Mouse (Mus musculus) brain, embryonic 18.5 days (tissue): ENCODE data around the gene Pitpnb.

ENCODE experiments used
- DNase-seq: peaks from one replicate; pipeline ENCODE4 v3.0.0-alpha.2; 2012; ENCODE audit warnings: low read depth, low spot score

Gene Pitpnb

DNA sequence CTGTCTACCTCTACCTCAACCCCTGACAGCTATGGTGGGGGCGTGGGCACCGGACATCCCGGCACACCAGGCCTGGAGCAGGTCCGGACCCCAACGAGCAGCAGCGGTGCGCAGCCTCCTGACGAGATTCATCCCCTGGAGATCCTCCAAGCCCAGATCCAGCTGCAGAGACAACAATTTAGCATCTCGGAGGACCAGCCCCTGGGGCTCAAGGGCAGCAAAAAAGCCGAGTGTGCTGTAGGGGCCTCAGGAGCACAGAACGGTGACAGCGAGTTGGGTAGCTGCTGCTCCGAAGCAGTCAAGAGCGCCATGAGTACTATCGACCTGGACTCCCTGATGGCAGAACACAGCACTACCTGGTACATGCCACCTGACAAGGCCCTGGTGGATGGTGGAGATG, 90.9 kb downstream of the Pitpnb start:
- DNase-seq: no peak

DNA sequence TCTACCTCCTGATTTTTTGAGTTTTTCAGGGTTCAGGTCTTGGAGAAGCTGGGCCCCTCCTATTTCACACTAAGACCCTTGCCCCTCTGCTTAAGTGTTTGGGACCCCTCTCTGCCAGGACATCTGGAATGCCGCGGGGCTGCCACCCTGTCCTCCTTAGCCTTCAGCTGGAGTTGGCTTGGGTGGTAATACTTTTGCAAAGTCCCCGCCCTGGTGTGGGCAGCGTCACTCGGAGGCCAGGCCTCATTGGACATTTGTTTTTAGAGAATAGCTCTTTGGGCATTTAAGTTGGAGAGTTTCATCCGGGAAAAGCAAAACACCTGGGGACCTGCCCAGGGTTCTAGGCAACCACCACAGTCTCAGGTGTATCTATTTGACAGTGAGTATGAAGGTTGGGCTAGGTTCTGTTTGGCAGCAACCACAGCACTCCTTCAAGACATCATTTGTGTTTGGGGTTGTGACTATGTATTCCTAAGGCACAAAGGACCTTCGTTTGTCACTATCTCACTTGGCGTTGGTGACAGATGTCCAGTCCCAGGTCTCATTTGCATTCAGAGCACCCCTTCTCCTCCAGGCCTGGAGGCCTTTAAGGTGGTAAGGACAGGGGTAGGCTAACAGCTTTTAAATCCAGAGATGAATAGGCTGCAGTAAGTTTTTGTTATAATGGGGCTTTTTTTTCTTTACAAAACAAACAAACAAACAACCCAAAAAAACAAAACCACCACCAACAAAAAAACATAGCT, 91.7 kb downstream of the Pitpnb start:
- DNase-seq: no peak

DNA sequence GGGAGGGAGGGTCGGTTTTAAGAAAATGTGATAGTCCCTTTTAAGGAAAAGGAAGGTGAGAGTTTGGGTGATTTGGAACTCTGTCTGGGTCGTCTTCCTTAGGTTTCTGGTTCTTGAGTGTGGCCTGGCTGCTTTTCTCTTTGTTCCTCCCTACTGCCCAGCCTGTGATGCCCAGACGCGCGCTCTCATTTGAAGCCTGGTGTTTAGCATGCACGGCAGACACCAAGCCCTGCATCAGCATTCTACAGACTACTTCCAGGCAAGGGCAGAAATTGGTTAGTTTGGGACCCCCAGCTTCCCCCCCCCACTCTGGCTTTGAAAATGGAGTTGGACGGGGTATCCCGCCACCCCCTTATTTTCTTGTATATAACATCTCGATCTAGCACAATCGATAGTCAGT, 92.4 kb downstream of the Pitpnb start:
- DNase-seq: no peak

DNA sequence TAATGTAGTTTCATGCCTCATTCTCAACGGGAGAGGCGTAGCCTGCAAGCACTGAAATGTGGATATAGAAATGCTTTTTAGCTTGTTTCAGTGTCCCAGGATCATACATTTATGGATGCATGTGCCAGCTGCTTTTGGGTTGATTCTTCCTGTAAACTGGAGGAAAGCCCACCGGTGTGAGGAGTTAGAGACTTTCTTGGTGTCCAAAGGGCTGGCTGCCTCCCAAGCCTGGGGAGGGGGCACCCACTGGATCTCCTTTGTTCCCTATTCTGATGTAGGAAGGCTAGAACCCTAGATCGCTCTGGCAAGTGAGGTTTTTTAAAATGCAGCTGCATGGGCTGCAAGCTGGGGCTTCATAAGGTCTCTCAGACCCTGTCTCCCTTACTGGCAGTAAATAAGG, 93.1 kb downstream of the Pitpnb start:
- no peak for DNase-seq

DNA sequence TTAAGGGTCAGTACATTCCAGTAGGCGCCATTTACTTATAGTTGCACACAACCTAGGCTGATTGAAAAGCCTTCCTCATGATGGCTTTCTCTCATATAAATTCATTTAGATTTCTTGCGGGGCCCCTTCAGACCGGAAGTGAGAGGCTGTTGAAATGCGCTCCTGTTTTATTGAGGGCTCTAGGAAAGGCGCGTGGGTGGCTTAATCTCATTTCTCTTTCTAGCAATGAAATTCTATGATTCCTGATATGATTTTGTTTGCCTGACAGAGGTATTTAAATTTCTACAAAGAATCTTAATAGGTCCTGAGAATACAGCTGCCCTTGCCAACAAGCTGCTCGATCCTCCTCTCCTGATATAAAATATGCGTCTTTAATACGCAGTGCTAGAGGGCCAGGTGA, 95.2 kb downstream of the Pitpnb start:
- DNase-seq: no peak

DNA sequence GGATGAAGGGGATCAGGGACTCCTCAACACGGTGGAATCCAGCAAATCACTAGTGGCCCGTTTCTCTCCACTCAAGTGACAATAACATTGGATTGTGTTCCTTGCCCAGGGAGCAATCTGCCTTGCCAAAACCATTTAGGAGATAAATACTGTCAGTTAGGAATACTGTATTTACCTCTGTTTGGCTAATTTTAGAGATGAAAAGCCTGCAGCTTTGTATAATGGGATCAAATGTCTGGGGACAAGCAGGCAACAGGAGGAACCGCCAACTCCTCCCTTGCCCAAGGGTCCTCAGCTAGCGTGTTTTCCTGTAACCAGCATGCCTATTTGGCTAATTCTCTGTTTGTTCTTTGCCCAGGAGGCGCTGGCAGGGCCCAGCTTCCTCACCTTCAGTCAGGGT, 95.7 kb downstream of the Pitpnb start:
- no peak for DNase-seq

DNA sequence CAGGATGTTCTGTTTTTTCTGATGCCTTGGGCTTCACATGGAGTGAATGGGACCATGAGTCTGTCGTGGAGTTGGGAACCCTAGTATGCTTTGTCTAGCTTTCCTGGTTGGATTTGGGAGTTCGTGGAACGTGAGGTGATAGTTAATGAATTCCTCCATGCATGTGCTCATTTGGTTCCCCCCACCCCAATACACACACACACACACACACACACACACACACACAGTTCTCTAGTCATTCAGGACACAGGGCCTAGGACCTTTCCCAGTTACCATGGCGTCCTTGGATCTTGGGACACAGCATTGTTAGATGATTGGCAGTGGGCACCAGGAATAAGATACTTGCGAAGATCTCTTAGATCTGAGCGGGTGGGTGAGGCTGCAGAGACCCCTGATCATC, 98.3 kb downstream of the Pitpnb start:
- no peak for DNase-seq

DNA sequence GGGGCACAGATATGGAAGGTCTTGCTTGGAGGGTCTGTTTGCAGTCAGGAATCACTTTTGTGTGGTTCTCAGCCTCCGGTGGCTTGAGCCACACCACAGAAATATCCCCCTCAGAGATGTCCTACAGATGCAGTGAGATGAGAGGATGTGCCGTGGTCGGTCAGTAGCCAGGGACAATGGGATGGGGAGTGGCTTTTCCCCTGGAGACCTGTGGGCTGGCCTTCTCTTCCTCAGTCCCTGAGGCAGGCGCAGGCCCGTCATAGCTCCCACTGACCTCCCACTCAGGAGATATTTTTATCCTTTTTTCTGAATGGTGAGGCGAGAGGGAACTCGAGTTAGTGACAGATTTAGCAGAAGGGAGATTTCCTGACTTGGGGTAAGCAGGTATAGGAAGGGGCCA, 99.2 kb downstream of the Pitpnb start:
- DNase-seq: no peak

DNA sequence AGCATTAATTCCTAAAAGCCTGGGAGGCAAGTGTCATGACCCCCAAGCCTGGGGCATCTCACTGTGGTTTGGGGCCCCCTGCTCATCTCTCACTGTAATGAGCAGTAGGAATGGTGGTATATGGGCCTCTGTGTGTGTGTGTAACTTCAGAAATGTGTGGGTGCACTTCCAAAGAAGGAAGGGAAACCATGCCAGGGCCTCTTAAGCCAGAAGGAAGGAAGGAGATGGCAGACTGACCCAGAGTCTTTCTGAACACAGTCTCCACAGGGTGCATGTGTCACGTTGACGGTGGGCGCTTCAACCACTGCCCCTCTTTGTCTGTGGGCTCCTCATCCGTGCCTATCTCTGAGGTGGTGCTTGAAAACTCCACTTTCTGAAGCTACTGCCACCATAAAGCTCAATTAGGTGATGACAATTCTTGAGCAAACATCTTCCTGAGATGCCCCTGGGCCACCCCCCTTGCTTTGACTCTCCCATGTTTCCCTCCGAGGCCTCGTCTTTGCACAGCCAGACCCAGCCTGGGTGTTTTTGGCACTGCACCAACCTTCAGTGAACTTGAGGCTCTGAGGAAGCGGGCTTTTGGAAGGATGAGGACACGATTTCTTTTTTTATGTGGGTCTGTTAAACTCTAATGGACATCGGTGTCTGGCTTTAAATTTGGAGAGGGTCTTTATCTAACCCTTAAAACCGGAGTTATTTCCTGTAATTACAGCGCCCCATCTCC, 100.6 kb downstream of the Pitpnb start:
- DNase-seq: no peak

DNA sequence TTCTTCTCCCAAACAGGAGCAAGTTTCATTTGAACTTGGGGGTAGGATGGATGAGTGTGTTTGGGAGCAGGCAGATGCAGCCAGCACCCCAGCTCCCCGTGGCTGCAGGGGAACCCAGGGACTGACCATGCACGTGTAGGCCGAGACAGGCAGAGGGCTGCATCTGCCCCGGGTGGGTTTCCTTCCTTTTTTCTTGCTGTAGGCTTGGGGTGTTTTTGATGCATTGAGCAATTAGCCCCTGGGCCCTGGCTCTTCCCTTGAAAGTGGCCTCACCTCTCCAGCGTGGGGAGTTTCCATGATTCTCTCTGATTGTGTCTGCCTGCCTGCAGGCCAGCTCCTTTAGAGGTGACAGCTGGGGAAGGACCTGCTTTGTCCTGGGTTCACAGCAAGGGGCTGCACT, 102.3 kb downstream of the Pitpnb start:
- no peak for DNase-seq

DNA sequence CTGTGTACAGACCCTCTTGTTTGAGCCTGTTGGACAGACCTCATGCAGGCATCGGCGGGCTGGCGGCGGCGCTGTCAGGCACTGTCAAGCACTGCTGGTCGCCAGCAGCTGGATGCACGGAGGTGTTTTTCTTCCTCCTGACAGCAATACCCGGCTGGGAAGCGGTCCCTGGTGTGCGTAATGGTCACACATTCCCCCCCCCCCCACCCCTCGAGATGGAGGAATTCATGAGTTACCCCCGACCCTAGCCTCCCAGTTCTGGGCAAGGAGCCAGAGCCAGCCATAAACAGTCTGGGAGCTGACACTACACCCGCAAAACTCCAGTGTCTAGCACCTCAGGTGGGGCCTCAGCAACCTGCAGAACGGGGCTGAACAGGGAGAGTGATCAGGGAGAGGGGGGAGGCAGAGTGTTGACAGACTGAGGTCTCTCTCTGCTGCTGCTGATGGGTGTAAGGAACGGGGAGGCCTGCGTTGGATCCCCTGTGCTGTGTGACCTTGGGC, 103.8 kb downstream of the Pitpnb start:
- DNase-seq: no peak

DNA sequence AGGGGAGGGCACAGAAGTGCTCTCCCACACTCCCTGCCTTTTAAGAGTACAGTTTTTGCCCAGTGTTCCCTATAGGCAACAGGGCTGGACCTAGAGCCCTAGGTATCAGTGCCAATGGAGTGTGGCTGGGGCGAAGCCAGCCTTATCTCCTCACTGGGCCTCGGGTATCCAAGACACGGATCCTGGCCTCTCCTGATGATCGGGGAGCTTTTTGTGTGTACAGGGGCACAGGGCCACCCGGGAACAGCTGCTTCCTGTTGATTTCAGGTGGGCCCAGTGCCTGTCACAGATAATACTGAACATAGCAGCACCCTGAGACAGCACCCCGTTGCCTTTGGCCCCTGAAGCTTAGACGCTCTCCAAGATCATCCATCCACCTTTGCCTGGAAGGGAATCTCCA, 105.7 kb downstream of the Pitpnb start:
- DNase-seq: no peak

DNA sequence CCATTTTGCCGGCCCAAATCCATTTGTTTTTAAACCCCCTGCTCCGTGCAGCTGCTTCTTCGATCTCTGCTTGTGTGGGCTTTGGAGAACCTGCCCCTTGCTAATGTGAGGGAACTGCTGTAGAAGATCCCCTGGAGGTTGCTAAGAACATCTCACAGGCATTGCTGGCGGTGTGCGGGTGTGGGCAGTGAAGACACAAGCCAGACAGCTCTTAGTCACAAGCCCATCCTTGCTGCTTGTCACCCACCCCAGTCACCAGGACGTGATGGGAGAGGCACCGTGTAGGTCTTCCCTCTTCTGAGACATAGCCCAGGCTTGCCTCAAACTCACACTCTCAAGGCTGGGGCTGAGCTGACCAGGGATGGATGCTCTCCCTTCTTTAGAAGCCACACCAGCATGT, 106.6 kb downstream of the Pitpnb start:
- DNase-seq: no peak
